Mouse (Mus musculus) E14TG2a.4 (cell line): ENCODE measurements at regions not wholly inside any gene's neighbourhood (a gene's known extent, or its start where the extent isn't known, plus 50 kb on each side); places are given as distances from the start of the nearest gene placed in this dataset.

Experiments
- H3K27me3 ChIP-seq: 2 replicates; pipeline ENCODE4 v1.6.1; 2014; ENCODE audit warnings: low read length, control low read depth; ENCODE audit not compliant: insufficient read depth
- H3K36me3 ChIP-seq: 2 replicates; pipeline ENCODE4 v1.6.1; 2014; ENCODE audit warnings: low read length, control low read depth; ENCODE audit not compliant: insufficient read depth
- H3K4me1 ChIP-seq: replicated peaks from 2 replicates; pipeline ENCODE4 v1.6.1; 2014; ENCODE audit warnings: low read depth, low read length, control low read depth
- H3K4me3 ChIP-seq: replicated peaks from 2 replicates; pipeline ENCODE4 v1.5.1; 2014; ENCODE audit warnings: mild to moderate bottlenecking, low read length
- H3K9me3 ChIP-seq: 2 replicates; pipeline ENCODE4 v1.6.1; 2014; ENCODE audit warnings: low read length, control low read depth
- CTCF ChIP-seq: conservative IDR thresholded peaks from 2 replicates; pipeline ENCODE4 v1.5.1; 2014; ENCODE audit warnings: low read length
- NANOG ChIP-seq: IDR thresholded peaks from 2 replicates; pipeline ENCODE4 v1.6.1; 2014; ENCODE audit warnings: borderline replicate concordance, low read length, mixed read lengths
- POU5F1 ChIP-seq: IDR thresholded peaks from 2 replicates; pipeline ENCODE4 v1.6.1; 2014; ENCODE audit warnings: low read length, borderline replicate concordance

DNA sequence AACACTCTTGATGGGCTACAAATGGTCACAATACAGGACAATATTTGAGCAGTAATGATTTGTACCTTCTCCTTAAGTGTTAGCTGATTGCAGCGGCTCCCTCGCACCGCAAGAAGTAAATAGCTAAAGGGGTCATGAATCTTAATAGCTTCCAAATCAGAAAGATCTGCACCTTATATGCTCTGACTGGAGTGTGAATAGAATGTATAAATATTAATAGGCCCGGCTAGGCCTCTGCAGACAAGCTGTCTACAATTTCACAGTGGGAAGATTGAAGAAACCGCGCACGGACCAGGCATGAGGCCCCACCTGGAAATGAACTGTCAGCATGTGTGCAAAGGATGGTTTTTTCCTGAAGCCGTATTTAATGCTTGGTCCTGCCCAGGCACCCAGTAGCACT is 333.0 kb downstream of the Atp23 start:
- no peaks in the 10 kb centered on the region for H3K27me3 ChIP-seq
- TF ChIP-seq CTCF = no peak
- no peak for TF ChIP-seq NANOG
- TF ChIP-seq POU5F1 = no peak
- no peaks in the 10 kb centered on the region for H3K4me1 ChIP-seq
- no peaks in the 10 kb centered on the region for H3K36me3 ChIP-seq
- no peak overlapping the region for H3K4me3 ChIP-seq
- no peaks in the 10 kb centered on the region for H3K9me3 ChIP-seq

DNA sequence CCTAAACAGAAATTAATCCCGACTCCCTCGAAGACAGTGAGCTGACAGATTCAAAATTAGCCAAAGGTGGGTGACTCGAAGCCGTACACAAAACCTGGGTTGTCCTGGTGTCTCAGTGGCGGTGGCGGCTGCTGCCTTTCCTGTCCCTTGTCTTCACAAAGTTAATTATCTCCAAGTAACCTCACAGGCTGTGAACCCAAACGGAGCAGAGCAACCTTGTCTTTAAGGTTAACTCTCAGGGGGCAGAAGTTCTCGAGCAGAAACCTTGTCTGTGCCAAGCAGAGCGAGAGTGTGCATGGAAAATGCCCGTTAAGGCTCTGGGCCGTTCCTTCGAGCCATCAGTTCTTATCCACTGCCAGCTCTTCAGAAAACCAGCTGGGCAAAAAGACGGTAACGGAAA is 335.8 kb downstream of the Atp23 start:
- Histone ChIP-seq H3K36me3 (no peaks in the 10 kb centered on the region), H3K27me3 (no peaks in the 10 kb centered on the region), H3K4me3 (no peak overlapping the region), H3K4me1 (no peaks in the 10 kb centered on the region), H3K9me3 (no peaks in the 10 kb centered on the region)
- TF ChIP-seq NANOG = no peak
- no peak for TF ChIP-seq CTCF
- TF ChIP-seq POU5F1 = no peak

DNA sequence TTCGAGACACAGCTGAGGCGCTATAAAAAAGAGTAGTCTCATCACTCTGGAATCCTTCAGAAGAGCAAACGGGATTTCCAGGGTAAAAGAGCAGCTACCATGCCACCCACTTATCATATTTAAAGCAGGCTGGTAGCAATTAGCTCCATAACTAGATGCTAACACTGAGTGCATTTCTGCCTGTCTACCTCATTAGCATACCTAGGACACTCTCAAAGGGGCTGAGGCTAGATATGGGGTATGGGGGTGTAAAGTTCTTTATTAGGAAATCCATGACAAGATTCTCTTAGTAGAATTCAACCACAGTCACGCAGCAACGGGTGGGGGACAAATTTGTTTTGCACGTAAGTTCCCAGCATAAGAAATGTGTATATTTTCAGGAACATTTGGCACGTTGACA is 346.1 kb downstream of the Atp23 start:
- Histone ChIP-seq H3K27me3 (peaks cover 2% of the 10 kb centered on the region; the same call in 1 of the 2 replicates), H3K4me1 (no peaks in the 10 kb centered on the region), H3K9me3 (peaks cover 3% of the 10 kb centered on the region; the same call in 1 of the 2 replicates), H3K4me3 (no peak overlapping the region), H3K36me3 (no peaks in the 10 kb centered on the region)
- TF ChIP-seq CTCF (no peak), NANOG (no peak), POU5F1 (no peak)

GRCm38 (mm10) chr10:126531950-126532349 is 369.2 kb downstream of the Atp23 start:
- Histone ChIP-seq H3K9me3 (no peaks in the 10 kb centered on the region), H3K4me1 (0 out of 2 replicates have a peak, but pooled peaks cover 6% of the 10 kb centered on the region), H3K36me3 (no peaks in the 10 kb centered on the region), H3K27me3 (peaks cover 9% of the 10 kb centered on the region; the same call in 1 of the 2 replicates), H3K4me3 (no peak overlapping the region)
- TF ChIP-seq POU5F1 (no peak), NANOG (peak; percentile 48; the same call in 1 of the 2 replicates), CTCF (no peak)

DNA sequence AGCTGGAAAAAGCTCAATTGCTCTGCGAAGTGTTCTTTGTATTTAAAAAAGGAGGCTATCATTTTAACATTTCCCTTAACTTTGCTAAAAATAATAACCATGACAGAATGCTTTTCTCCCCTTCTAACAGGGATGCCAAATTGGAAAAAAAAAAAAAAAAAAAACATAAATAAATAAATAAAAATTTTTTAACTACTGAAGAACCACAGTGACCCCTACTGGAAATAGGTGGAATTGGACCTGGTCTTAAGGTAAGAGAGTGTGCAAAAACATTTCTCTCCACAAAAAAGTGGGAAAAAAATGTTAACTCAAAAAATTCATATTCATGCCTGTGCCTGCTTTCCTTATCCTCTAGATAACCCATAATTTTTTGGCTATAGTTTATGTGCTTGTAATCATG is 369.8 kb downstream of the Atp23 start:
- 0 out of 2 replicates have a peak, but pooled peaks cover 6% of the 10 kb centered on the region for H3K4me1 ChIP-seq
- no peak overlapping the region for H3K4me3 ChIP-seq
- TF ChIP-seq POU5F1 = no peak
- TF ChIP-seq NANOG = no peak
- peak; percentile 90 for TF ChIP-seq CTCF
- H3K27me3 ChIP-seq = peaks cover 7% of the 10 kb centered on the region; the same call in 1 of the 2 replicates
- no peaks in the 10 kb centered on the region for H3K9me3 ChIP-seq
- H3K36me3 ChIP-seq = no peaks in the 10 kb centered on the region

- no peaks in the 10 kb centered on the region for H3K36me3 ChIP-seq
- peaks cover 5% of the 10 kb centered on the region for H3K9me3 ChIP-seq
- peaks cover 7% of the 10 kb centered on the region; the same call in 1 of the 2 replicates for H3K27me3 ChIP-seq
- no peak for TF ChIP-seq POU5F1
- H3K4me3 ChIP-seq = no peak overlapping the region
- 0 out of 2 replicates have a peak, but pooled peaks cover 6% of the 10 kb centered on the region for H3K4me1 ChIP-seq
These were observed 372.4 kb downstream of the Atp23 start for GRCm38 (mm10) chr10:126528801-126529200.

DNA sequence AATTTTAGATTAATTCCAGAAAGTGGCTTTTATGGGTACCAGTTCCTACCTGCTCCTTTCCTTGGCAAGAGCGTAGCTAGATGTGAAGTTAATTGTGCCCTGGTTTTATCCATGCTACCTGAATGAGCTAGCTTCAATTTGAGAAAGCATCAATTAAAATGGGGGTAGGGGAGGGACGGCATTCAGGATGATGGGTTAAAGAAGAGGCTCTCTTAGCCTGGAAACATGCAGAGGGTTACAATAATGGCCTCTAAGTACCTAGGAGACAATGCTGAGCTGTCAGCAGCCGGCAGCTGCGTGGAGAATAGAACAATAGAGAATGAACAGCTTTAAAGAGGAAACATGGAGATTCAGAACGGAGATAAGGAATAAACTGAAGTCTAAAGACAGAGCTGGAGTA is 375.0 kb downstream of the Atp23 start:
- Histone ChIP-seq H3K4me3 (no peak overlapping the region), H3K9me3 (peaks cover 11% of the 10 kb centered on the region), H3K27me3 (peaks cover 7% of the 10 kb centered on the region; the same call in 1 of the 2 replicates), H3K36me3 (no peaks in the 10 kb centered on the region), H3K4me1 (no peaks in the 10 kb centered on the region)
- no peak for TF ChIP-seq POU5F1
- no peak for TF ChIP-seq CTCF
- no peak for TF ChIP-seq NANOG

DNA sequence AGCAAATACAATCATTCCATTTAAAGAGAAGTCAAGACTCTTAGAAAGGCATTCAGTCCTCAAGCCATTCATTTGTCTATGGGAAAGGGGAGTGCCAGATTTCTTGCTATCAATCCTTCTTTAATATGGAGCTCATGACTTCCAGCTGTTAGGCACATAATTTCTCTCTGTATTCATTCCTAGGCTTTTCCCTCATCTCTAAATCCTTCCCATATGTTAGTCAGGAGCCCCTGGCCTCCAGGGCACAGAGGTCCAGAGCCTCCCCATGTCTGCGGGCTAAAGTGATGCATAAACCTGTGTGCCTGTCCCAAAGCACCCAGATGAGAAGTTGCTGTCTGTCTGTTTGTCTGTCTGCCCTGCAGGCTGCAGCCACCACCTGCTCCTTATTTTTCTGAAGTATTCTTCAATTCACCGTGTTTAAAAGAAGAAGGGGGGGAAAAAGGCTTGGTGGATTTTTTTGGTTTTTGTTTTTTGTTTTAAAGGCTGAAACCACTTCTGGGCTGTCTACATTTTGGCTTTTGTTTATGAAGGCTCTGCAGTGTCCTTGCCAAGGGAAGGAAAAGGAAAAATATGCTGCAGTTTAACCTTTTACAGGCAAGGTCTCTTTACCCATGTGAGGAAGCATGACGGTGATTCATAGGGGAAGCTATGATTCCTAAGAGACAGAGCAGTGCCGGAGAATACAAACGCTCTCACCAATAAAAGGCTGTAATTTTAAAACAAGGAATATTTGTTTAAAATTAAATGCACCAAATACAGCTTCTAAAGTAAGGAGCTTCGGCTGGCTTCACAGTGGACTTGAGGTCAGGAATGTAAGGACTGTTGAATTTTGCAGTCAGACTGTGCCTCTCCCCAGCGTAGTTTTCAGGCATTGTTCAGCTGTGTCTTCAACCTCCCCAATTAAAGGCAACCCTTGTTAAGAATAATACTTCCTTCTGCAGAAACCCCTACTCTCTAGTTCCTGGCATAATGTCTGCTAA is 379.0 kb downstream of the Atp23 start:
- Histone ChIP-seq H3K4me3 (no peak overlapping the region), H3K4me1 (no peaks in the 10 kb centered on the region), H3K36me3 (no peaks in the 10 kb centered on the region), H3K9me3 (peaks cover 11% of the 10 kb centered on the region), H3K27me3 (no peaks in the 10 kb centered on the region)
- TF ChIP-seq POU5F1 (no peak), NANOG (no peak), CTCF (no peak)
